ENCODE assay signal across 13 mouse cellular contexts in the genomic region with DNA sequence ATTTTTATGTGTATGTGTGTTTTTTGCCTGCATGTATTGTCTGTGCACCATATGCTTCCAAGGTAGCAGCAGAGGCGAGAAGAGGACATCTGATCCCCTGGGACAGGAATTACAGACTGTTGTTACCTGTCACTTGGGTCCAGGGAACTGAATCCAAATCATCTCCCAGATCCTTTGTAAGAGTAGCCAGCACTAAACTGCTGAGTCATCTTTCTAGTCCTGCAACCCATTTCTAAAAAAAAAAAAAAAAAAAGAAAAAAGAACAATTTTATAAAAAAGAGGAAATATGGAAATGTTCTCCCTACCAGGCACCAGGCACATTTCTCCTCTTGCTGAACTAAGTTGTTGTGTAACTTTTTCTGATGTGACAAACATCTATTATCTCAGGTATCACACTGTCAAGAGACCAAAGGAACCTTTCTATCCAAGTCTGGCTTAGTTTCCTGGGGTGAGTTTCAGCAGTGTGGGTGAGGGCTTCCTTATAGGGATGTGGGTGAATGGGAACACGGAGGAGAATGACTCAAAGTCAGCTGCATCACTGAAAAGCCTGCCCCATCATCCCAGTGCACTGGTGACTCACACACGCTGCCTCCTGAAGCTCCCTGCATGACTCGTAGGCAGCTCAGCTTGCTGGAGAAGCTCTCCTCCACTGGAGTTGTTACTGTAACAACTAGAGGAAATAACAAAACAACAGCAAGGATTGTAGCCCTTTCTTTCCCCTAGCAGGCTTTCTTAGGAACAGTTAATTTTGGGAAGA. TPM values are rescaled to one million over a fixed set of nuclear protein-coding genes. Genes with fewer than 3 reads are reported as not detected.
DNase-seq lines count a peak whose midpoint lies in the region; ATAC-seq and TF ChIP-seq lines count a peak whose summit lies in the region.
"Had no signal": no experiment of that assay in that cellular context is flagged by ENCODE, and none has a peak within 500 bp of the region (broad histone marks: within the 10 kb centered on the region; RNA-seq: fewer than 3 reads in every experiment).

No protein-coding gene starts in this region.

- no peaks in the 10 kb centered on the region for H3K27me3 ChIP-seq in ES-Bruce4 (ENCODE audit: control insufficient read depth, insufficient read depth, low read length, poor library complexity, severe bottlenecking)
- H3K27me3 ChIP-seq in forebrain, embryonic 15.5 days = no peaks in the 10 kb centered on the region
- H3K27me3 ChIP-seq in hindbrain, embryonic 14.5 days (ENCODE audit: control insufficient read depth, insufficient read depth, low read length) = no peaks in the 10 kb centered on the region
- H3K27me3 ChIP-seq: embryonic facial prominence, embryonic 15.5 days; kidney, embryonic 15.5 days had no signal

- H3K4me2 ChIP-seq in forebrain, embryonic 15.5 days (replicated peaks) = no peak overlapping the region
- H3K4me2 ChIP-seq in hindbrain, embryonic 14.5 days (replicated peaks) = no peak overlapping the region
- H3K4me2 ChIP-seq: embryonic facial prominence, embryonic 15.5 days; kidney, embryonic 15.5 days had no signal

- H3K4me1 ChIP-seq in ES-Bruce4 (ENCODE audit: control insufficient read depth, insufficient read depth, low read length) = peaks cover 12% of the 10 kb centered on the region
- H3K4me1 ChIP-seq in forebrain, embryonic 15.5 days = no peaks in the 10 kb centered on the region
- no peaks in the 10 kb centered on the region for H3K4me1 ChIP-seq in hindbrain, embryonic 14.5 days (replicated peaks; ENCODE audit: control insufficient read depth, insufficient read depth, low read length)
- H3K4me1 ChIP-seq: embryonic facial prominence, embryonic 15.5 days; kidney, embryonic 15.5 days had no signal

- peak; percentile 42 to 58 for DNase-seq in left cerebral cortex, adult 18-20 months (ENCODE audit: low spot score in 2 of 2)
- no peak for DNase-seq in left cerebral cortex, postnatal 4 days
- peak; percentile 34 for DNase-seq in adrenal gland, postnatal 14 days
- DNase-seq in left cerebral cortex, postnatal 25 days (ENCODE audit: low spot score in 2 of 2) = peak; percentile 16 to 89
- DNase-seq in hindbrain, embryonic 14.5 days (ENCODE audit: low spot score) = no peak
- no peak for DNase-seq in spleen, postnatal 36 days (ENCODE audit: low spot score in 2 of 2)
- DNase-seq: cerebellum, adult 2 months; gastrocnemius, postnatal 25 days; heart, postnatal 36 days had no signal

- H3K4me3 ChIP-seq in ES-Bruce4 (ENCODE audit: low read depth, low read length) = 0 out of 2 replicates have a peak overlapping the region, but pooled peaks have one; percentile 16
- H3K4me3 ChIP-seq in forebrain, embryonic 15.5 days = no peak overlapping the region
- H3K4me3 ChIP-seq in hindbrain, embryonic 14.5 days (replicated peaks; ENCODE audit: low read length) = no peak overlapping the region
- H3K4me3 ChIP-seq: embryonic facial prominence, embryonic 15.5 days; kidney, embryonic 15.5 days had no signal

- peak overlapping the region; percentile 100 for H3K27ac ChIP-seq in ES-Bruce4 (ENCODE audit: insufficient read depth, low read length)
- no peak overlapping the region for H3K27ac ChIP-seq in forebrain, embryonic 15.5 days (replicated peaks)
- H3K27ac ChIP-seq in hindbrain, embryonic 14.5 days = no peak overlapping the region
- H3K27ac ChIP-seq: embryonic facial prominence, embryonic 15.5 days; kidney, embryonic 15.5 days had no signal

- no peak for TF ChIP-seq CTCF in ES-Bruce4 (IDR thresholded peaks at IDR 0.05; ENCODE audit: low read depth, low read length)

- intact Hi-C loops in left cerebral cortex, postnatal 4 days (cut with DNase I) = no loop called here
- intact Hi-C loops in left cerebral cortex, postnatal 25 days (cut with DNase I) = no loop called here

- no peaks in the 10 kb centered on the region for H3K36me3 ChIP-seq in ES-Bruce4 (ENCODE audit: control insufficient read depth, insufficient read depth, low read length, poor library complexity, severe bottlenecking)
- no peaks in the 10 kb centered on the region for H3K36me3 ChIP-seq in forebrain, embryonic 15.5 days
- no peaks in the 10 kb centered on the region for H3K36me3 ChIP-seq in hindbrain, embryonic 14.5 days (replicated peaks; ENCODE audit: control insufficient read depth, insufficient read depth)
- H3K36me3 ChIP-seq: embryonic facial prominence, embryonic 15.5 days; kidney, embryonic 15.5 days had no signal

- ATAC-seq in forebrain, embryonic 15.5 days (replicated peaks) = no peak
- ATAC-seq in hindbrain, embryonic 14.5 days (ENCODE audit: low FRiP score) = no peak

- TF ChIP-seq POLR2A in ES-Bruce4 (IDR thresholded peaks at IDR 0.05; ENCODE audit: insufficient read depth, low read length) = no peak

- no peaks in the 10 kb centered on the region for H3K9me3 ChIP-seq in ES-Bruce4 (replicated peaks; ENCODE audit: control insufficient read depth, insufficient read depth, low read length, poor library complexity, severe bottlenecking)
- no peaks in the 10 kb centered on the region for H3K9me3 ChIP-seq in forebrain, embryonic 15.5 days
- H3K9me3 ChIP-seq in hindbrain, embryonic 14.5 days (ENCODE audit: control insufficient read depth, low read length) = no peaks in the 10 kb centered on the region
- H3K9me3 ChIP-seq: embryonic facial prominence, embryonic 15.5 days; kidney, embryonic 15.5 days had no signal

- WGBS in forebrain, embryonic 15.5 days = 56% methylated on average over 4 of the region's 4 CpGs
- 52% methylated on average over 4 of the region's 4 CpGs for WGBS in hindbrain, embryonic 14.5 days

- TF ChIP-seq EP300 in ES-Bruce4 (IDR thresholded peaks at IDR 0.05; ENCODE audit: insufficient read depth, low read depth, low read length) = no peak

- H3K9ac ChIP-seq in ES-Bruce4 (ENCODE audit: low read depth, poor library complexity, severe bottlenecking) = peak overlapping the region; percentile 11
- no peak overlapping the region for H3K9ac ChIP-seq in forebrain, embryonic 15.5 days (replicated peaks)
- no peak overlapping the region for H3K9ac ChIP-seq in hindbrain, embryonic 14.5 days
- H3K9ac ChIP-seq: embryonic facial prominence, embryonic 15.5 days; kidney, embryonic 15.5 days had no signal

RNA-seq across cellular contexts. Expression of a gene that starts 27.3 kb away (rescaled TPM):
- 100 to 1,000 TPM; 130 to 131 TPM for total RNA-seq in left cerebral cortex, adult 18-20 months (2021)
- 100 to 1,000 TPM; 178 to 181 TPM for total RNA-seq in left cerebral cortex, postnatal 4 days (2021)
- polyA plus RNA-seq in ES-Bruce4 (2011; ENCODE audit: insufficient read depth, insufficient read length, low read depth, missing spikeins) = 350 and 361 TPM in 2 replicates
- 94.2 and 101 TPM in 2 replicates for total RNA-seq in adrenal gland, postnatal 14 days (2021)
- total RNA-seq in left cerebral cortex, postnatal 25 days (2021) = 100 to 1,000 TPM; 152 to 154 TPM
- 220 and 247 TPM in 2 replicates for polyA plus RNA-seq in forebrain, embryonic 15.5 days (2015; fragmentation: Nextera tagmentation; extraction: Ambion mirVana)
- polyA plus RNA-seq in hindbrain, embryonic 14.5 days (2014; fragmentation: Nextera tagmentation; extraction: Ambion mirVana) = 247 and 275 TPM in 2 replicates

Comparison
In these comparisons a context has a peak if more than half of its experiments do, and no peak if none do; other contexts are left out.
1. DNase-seq: peak in left cerebral cortex, adult 18-20 months (2 of 2), adrenal gland, postnatal 14 days (single experiment) and left cerebral cortex, postnatal 25 days (2 of 2); none in left cerebral cortex, postnatal 4 days (single experiment), hindbrain, embryonic 14.5 days (single experiment) and spleen, postnatal 36 days (0 of 2).